Mouse (Mus musculus): ENCODE results near the gene Olfr316.
"Not testable (repeated sequence)": the region's sequence is repeated elsewhere in the genome, so short reads cannot be mapped to it uniquely, and the experiment has no call there.

The Olfr316 gene

GRCm38 (mm10) chr11:58752434-58752833 lies at the start of gene Olfr316:
Olfr316 (plus strand) TSS chr11:58752734.
- no peak for DNase-seq (ENCODE audit: low spot score)

GRCm38 (mm10) chr11:58709086-58709485 lies 43.4 kb upstream of the Olfr316 start:
- DNase-seq (ENCODE audit: low spot score), result no peak

GRCm38 (mm10) chr11:58717723-58718122 lies 34.8 kb upstream of the Olfr316 start:
- DNase-seq (ENCODE audit: low spot score), result not testable (repeated sequence)

- no peak for DNase-seq (ENCODE audit: low spot score)
Observed at GRCm38 (mm10) chr11:58719701-58720100, 32.8 kb upstream of the Olfr316 start.

GRCm38 (mm10) chr11:58723914-58724313 lies 28.6 kb upstream of the Olfr316 start, which contains the start of gene Olfr318:
Olfr318 (minus strand) TSS chr11:58724014.
- DNase-seq (ENCODE audit: low spot score), result no peak

- DNase-seq (ENCODE audit: low spot score), result not testable (repeated sequence)
Observed at GRCm38 (mm10) chr11:58727896-58728650, 24.5 kb upstream of the Olfr316 start.

- peak; percentile 3 for DNase-seq (ENCODE audit: low spot score)
Observed at GRCm38 (mm10) chr11:58733372-58733771, 19.2 kb upstream of the Olfr316 start.

GRCm38 (mm10) chr11:58738792-58739262 lies 13.7 kb upstream of the Olfr316 start, which contains the start of gene Olfr317:
Olfr317 (minus strand) TSS chr11:58739212.
- DNase-seq (ENCODE audit: low spot score), result no peak

- DNase-seq (ENCODE audit: low spot score), result peak; percentile 33
Observed at GRCm38 (mm10) chr11:58751096-58751495, 1.4 kb upstream of the Olfr316 start.

GRCm38 (mm10) chr11:58772888-58773287 lies 20.4 kb downstream of the Olfr316 start, which contains the start of gene Olfr315:
Olfr315 (plus strand) TSS chr11:58773188.
- no peak for DNase-seq (ENCODE audit: low spot score)

GRCm38 (mm10) chr11:58782480-58783089 lies 30.1 kb downstream of the Olfr316 start, which contains the start of gene Olfr314:
Olfr314 (plus strand) TSS chr11:58782952.
- no peak for DNase-seq (ENCODE audit: low spot score)

- DNase-seq (ENCODE audit: low spot score), result no peak
Observed at GRCm38 (mm10) chr11:58784182-58784581, 31.6 kb downstream of the Olfr316 start.

- DNase-seq (ENCODE audit: low spot score), result no peak
Observed at GRCm38 (mm10) chr11:58787651-58788050, 35.1 kb downstream of the Olfr316 start.

- DNase-seq (ENCODE audit: low spot score), result no peak
Observed at GRCm38 (mm10) chr11:58788346-58788745, 35.8 kb downstream of the Olfr316 start.

- no peak for DNase-seq (ENCODE audit: low spot score)
Observed at GRCm38 (mm10) chr11:58789532-58789931, 37.0 kb downstream of the Olfr316 start.

- no peak for DNase-seq (ENCODE audit: low spot score)
Observed at GRCm38 (mm10) chr11:58790053-58790452, 37.5 kb downstream of the Olfr316 start.

GRCm38 (mm10) chr11:58790646-58791045 lies 38.1 kb downstream of the Olfr316 start:
- no peak for DNase-seq (ENCODE audit: low spot score)

GRCm38 (mm10) chr11:58795856-58796255 lies 43.3 kb downstream of the Olfr316 start:
- no peak for DNase-seq (ENCODE audit: low spot score)

GRCm38 (mm10) chr11:58796850-58797249 lies 44.3 kb downstream of the Olfr316 start:
- DNase-seq (ENCODE audit: low spot score), result peak; percentile 57

- no peak for DNase-seq (ENCODE audit: low spot score)
Observed at GRCm38 (mm10) chr11:58799747-58800146, 47.2 kb downstream of the Olfr316 start.

- DNase-seq (ENCODE audit: low spot score), result no peak
Observed at GRCm38 (mm10) chr11:58801558-58802228, 49.2 kb downstream of the Olfr316 start, which contains the start of gene Fam183b. Fam183b (minus strand) TSS chr11:58801960.

- DNase-seq (ENCODE audit: low spot score), result no peak
Observed at GRCm38 (mm10) chr11:58803871-58804270, 51.3 kb downstream of the Olfr316 start.
